Mouse (Mus musculus): ENCODE measurements around the gene Ncs1.

Ncs1 gene

DNA sequence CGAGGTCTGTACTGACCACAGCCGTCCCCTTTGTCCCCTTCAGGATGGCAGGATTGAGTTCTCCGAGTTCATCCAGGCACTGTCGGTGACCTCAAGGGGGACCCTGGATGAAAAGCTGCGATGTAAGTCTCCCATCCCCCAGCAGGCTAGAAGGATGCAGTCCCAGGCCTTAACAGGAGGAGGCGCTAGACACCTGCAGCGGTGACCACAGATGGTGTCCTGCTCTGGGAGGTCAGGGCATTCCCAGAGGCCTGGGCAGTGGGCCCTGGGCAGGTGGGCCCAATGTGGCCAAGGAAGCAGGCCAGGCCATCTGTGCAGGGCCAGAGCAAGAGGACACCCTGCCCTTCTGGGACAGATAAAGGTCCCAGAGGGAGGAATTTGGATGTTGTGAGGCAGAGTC is 36.6 kb downstream of the Ncs1 start:
- no peak for DNase-seq

DNA sequence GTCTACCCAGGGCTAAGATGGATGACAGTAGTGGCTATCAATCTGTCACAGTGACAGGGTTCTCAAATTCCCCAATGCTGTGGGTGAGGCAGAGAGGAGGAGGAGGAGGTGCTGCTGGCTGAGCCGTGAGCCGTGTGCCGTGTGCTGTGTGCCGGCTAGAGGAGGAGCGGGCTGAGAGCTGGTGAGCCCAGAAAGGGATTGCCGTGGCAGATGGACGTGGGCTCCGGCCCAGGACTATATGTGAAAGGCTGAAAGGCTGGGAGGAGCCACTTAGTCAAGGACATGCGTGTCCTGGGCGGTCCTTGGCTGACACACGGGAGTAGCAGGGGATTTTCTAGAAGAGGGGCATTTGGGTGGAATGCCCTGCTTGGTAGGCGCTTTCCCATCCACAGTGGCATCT is 37.3 kb downstream of the Ncs1 start:
- DNase-seq, result no peak

DNA sequence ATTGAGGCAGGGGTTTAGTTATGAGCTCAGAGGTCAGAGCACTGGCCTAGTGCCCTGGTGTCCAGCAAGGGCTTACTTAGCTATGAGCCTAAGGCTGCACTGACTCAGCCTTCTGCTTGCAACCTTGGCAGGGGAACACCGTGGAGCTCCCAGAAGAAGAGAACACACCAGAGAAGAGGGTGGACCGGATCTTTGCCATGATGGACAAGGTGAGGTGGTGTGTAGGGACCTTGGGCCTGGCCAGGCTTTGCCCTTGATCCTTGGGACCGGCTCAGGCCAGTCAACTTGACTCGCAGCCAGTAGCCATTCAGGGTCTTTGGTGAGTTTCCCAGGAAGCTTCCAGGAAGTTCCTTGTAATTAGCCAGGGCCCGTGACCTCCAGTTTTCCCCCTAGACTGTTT is 38.9 kb downstream of the Ncs1 start:
- no peak for DNase-seq

DNA sequence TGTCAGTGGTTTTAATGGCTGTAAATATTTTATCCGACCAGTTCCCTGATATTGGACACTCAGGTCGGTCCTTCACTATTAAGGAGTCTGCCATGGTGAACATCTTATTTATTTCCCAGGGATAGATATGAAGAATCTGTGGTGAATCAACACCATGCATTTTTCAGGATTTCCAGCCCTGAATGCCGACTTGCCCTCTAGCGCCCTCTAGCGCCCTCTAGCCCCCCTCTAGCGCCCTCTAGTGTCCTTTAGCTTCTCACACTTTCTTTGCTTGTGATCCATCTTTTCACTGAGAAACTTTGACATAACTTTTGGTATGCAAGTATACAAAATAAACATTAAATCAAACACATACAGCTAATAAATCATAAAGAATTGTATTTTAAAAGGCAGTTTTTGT is 45.8 kb downstream of the Ncs1 start:
- peak; percentile 64 for DNase-seq

DNA sequence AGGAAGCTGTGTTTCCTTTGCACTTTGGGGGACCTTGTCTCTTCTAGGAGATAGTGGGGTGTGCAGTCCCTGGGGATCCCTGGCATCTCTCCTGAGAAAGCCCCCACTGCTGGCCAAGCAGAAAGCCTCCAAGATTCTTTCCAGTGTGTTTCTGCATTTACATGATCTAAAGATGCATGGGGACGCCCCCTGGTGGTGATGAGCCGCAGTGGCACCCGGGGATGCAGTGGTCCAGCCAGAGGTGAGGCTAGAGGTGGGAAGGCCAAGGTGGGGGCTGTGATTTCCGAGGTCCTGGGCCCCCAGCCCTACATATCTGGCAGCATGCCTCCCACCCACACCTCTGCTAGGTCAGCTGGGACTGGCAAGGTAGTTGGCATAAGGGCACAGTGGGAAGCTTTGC is 49.4 kb downstream of the Ncs1 start:
- DNase-seq, result peak; percentile 84

DNA sequence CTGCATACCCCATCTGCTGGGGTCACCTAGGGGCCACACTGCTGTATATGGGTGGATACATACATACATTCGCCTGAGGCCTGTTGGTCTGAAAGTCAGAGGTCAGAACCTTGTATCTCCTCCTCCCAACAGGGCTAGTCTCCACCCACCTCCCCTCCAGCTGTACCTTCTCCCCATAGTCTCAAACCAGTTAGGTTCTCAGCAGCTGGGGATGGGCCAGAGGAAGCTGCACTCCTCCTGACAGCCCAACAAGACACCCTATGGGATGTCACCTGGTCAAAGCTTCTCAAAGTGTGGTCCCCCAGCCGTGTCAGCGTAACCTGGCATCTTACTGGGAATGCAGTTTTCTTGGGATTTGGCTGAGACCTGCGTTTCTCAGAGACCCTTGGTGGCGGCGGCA is 50.8 kb downstream of the Ncs1 start:
- no peak for DNase-seq

DNA sequence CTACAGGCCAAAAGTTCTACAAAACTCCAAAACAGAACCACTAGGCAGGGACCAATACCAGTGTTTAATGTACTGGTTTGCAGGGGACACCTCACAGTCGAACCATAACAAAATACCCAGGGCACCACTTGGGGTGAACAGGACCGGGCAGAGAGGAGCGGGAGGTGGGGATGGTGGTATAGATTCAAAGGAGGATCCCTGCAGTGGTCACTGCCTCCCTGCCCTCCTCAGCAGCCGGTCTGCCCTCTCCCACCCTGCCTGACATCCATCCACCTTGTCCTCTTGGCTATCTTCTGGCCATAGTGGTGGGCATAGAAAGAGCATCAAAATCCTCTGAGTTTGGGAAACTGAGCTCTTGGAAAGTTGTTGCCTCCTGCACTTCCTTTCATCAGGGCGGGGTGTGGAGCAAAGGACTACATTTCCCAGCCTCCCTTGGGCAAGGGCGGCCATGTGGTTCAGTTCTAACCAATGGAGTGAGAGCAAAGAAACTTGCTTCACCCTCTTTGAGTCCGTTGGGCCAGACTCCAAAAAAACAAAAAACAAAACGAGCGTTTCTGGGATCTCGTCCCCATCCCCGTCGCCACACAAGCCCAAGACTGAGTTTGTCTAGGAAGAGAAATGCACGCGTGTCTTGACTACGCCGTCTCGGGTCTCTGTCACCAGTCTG is 52.1 kb downstream of the Ncs1 start:
- DNase-seq, result peak; percentile 65

DNA sequence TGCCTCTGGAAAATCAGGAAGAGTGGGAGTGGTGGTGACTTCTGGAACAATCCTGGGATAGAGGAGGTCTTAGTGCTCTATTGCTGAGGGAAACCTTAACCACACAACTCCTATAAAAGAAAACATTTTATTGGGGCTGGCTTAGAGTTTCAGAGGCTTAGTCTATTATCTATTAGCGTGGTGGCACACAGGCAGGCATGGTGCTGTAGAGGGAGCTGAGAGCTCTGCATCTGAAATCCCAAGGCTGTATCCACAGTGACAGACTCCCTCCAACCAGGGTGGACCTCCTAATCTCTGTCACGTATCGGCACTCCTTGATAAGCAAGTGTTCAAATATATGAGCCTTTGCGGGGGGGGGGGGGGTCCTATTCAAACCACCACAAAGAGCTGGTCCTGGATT is 53.2 kb downstream of the Ncs1 start:
- DNase-seq, result no peak

DNA sequence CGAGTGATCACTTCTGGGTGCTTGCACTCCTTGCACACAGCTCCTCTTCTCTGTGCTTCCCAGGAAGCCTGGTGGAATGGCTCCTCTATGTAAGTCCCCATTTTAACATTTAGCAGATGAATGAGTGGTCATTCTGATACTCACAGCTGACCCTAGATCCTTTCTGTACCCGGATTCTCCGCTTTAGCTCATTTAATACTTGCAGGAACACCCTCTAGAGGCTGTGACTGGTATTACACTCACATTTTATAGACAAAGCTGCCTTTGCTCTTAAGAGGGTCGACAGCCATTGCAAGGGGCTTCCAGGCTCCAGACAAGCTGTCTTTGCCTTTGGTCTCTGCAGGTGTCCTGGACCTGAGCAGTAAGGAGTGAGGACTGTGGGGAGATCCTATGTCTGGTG is 53.6 kb downstream of the Ncs1 start:
- DNase-seq, result peak; percentile 33

DNA sequence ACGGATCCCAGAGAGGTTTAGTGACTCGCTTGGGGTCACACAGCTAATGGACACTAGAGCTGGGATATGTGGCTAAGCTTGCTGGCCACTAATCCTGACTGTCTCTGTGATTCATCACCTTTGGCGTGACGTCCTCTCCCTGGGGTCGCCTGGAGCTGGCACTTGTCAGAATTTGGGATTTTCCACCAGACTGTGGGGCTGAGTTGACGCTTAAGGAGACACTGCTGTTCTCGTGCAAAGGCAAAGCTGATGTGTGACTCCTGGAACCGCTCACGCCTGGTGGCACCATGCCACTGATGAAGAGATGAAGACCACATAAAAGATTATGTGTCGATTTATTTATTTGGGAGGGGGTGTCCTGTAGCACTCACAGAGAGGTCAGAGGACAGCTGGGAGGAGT is 54.4 kb downstream of the Ncs1 start:
- no peak for DNase-seq

DNA sequence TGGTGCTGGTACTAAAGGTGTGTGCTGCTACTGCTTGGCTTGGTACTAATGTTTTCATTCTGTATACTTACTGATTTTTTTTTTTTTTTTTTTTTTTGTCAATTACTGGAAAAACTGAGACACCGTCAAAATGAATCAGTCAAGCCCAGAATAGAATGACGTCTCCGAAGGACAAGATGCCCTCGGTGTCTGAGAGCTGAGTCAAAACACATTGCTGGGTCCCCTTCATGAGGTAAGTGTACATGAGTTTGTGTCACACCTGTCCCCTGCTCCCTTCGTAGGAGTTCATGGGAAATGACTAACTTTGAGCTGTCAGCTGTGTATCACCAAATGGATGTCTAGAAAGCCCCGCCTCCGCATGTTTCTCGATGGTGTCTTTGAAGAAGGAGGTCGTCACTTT is 57.6 kb downstream of the Ncs1 start:
- DNase-seq, result no peak

DNA sequence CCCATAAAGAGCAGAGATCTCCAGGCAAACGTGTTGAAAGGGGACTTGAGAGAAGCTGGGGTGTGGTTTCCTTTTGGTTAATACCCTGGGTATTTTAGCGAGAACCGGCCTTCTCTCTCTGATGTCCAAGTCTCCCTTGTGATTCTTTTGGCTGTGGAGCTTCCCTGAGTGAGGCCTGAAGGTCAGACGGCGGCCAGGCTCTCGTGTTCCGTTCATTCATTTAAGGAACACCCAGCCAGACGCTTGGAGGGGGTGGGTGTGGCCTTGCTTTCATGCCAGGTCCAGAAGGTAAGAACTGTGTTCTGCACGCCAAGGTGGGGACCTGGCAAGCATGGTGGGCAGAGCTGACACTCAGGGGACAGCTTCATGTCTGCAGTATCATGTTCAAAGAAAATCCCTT is 58.6 kb downstream of the Ncs1 start:
- no peak for DNase-seq

DNA sequence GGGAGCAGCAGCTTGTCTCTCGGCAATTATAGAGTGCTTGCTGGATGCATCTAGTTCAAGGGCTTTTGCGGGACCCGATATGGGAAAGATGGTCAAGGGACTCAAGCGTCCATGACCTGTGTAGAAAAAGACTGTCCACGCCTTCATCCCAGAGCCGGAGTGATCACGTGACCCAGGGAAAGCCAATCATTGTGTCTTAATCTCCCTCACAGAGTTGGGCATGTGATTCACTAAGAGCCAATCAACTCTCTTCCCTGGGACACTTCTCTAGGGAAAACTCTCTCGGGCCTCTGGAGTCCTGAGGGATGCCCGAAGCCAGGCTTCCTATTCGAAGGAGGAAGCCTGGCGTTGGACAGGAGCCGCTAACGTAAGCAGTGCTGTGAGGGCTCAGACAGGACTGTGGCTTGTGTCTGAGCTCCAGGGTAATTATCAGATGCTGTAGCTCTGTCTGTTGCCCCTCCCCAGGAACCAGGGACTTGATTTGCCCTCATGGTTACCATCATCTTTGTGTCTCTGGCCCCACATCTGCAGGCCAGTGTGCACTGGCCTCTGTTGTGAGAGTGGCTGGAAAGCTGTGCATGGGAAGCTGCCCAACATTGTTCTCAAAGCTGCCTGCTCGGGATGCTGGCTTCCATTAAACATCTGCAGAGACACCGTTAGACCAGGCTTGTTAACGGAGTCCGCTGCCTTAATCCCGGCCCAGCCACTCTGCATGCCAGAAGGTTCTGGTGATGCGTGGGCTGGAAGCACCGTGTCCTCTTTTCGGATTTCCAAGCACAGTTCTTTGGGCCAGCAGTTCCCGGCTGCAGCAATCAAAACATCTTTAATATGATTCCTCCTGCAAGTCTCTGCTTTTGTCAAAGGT is 59.4 kb downstream of the Ncs1 start:
- no peak for DNase-seq

DNA sequence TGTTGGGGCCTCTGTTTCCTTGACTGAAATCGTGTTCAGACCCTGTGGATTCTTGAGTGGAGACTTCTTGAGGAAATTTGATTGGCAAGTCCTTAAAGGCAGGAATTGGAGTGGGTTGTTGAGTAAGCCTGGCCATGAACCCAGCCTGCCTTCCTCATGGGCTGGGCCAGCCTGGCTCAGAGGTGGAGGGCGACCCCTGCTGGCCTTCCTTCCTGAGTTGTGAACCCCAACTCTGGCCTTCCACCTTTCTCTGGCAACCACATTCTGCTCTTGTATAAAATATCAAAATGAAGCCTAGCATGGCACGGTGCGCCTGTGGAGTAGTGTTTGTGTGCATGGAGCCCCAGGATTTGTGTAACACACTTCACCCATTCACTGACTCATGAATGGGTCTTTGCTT is 60.1 kb downstream of the Ncs1 start:
- peak; percentile 66 for DNase-seq

DNA sequence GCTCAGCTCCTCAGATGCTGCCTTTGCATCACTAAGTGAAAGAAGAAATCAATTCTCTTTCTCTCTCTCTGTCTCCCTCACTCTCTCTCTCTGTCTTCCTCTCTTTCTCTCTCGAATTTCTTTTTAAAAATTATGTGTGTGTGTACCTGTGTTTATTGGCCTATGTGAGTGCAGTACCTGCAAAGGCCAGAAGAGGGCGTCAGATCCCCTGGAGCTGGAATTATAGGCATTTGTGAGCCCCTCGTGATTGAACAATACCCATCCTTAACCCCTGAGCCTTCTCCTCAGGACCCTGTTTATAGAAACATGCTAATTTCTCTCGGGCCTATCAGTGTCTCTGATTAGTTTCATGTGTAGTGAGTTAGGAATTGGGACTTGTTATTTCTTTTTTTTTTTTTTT is 62.6 kb downstream of the Ncs1 start:
- DNase-seq, result no peak

DNA sequence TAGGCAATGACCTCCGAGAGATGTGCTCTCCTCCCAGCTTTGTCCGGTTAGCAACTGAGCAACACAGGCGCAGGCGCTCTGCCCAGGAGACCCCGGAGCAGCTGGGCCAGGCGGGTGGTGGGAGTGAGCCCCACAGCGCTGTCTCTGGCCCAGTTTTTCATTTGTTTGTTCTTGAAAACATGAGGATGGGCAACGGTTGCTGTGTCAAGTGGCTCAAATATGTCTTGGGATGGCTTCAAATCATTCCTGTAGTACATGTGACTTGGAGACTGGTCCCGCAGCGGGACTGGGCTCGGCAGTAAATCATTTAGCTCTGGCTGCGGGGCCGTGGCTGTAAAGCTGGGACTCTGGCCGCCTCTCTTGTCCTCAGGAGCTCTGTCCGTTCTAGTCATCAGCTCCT is 63.9 kb downstream of the Ncs1 start:
- no peak for DNase-seq

DNA sequence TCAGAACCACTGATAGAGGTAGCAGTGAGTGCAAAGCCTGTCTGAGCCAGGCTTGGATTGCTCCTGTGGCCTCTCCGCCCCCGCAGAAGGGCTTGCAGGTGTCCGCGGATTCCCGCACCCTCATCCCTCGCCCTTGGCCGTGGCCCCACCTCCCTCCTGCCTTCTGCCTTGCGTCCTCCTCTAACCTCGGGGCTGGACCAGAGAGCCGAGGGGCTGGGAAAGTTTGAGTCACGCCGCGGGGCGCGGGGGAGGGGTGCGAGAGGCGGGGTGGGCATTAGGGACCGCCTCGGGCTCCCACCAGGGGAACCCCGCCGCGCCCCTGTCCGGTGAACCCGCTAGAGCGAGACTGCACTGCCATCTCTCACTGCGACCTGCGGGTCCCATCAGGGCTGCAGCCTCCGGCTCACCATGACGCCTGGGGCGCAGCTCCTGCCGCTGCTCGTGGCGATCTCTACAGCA is 68.4 kb downstream of the Ncs1 start, which contains the start of gene Hmcn2:
Gene Hmcn2, plus strand, starts transcription at position 409 of the 459 bp plus-strand sequence.
- DNase-seq, result no peak

DNA sequence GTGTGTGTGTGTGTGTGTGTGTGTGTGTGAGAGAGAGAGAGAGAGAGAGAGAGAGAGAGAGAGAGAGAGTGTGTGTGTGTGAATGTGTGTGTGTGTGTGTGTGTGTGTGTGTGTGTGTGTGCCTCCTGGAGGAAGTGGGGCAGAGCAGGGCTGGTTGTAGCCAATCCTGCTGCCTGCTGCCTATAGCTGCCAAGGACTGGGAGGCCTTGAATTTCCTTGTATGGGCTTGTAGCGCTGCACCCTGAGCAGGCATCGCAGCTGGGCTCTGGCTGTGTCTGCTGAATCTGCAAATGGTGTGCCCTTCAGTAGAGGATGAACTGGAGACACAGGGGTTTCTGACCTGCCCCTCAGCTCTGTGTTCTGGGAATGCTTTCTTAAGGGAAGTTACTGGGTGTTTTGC is 72.5 kb downstream of the Ncs1 start:
- no peak for DNase-seq

DNA sequence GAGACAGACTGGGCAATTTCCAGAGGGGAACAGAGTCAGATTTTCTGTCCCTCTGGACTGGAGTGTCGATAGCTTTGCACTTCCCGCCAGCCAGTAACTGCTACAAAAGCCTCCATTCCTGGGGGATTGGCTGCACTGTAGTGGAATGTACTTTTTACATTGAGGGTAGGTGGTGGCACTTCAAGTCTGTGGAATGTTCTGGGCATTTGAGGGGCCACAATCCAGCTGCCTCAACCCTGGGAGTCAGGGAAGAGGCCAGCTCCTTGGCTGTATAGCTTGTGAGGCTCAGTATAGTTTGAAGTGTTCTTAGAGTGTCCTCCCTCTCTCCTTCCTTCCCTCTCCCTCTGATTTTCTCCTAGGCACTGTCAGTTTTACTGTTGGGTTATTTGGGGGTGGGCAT is 73.6 kb downstream of the Ncs1 start:
- DNase-seq, result no peak

DNA sequence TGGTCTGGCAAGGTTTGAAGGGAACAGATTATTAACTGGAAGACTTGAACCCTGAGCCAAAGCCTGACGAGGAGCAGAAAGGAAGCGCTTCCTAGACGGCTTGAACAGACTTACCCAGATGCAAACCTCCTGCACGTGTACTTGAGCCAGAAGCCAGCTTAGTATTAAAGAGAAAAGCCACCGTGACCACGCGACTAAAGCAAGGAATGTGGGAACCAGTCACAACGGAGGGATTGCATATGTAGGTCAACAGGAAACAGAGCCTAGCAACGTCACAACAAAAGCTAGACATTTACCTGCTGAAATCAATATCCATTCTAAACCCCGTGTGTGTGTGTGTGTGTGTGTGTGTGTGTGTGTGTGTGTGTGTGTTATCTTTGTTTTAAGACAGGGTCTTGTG is 81.6 kb downstream of the Ncs1 start:
- DNase-seq, result no peak

DNA sequence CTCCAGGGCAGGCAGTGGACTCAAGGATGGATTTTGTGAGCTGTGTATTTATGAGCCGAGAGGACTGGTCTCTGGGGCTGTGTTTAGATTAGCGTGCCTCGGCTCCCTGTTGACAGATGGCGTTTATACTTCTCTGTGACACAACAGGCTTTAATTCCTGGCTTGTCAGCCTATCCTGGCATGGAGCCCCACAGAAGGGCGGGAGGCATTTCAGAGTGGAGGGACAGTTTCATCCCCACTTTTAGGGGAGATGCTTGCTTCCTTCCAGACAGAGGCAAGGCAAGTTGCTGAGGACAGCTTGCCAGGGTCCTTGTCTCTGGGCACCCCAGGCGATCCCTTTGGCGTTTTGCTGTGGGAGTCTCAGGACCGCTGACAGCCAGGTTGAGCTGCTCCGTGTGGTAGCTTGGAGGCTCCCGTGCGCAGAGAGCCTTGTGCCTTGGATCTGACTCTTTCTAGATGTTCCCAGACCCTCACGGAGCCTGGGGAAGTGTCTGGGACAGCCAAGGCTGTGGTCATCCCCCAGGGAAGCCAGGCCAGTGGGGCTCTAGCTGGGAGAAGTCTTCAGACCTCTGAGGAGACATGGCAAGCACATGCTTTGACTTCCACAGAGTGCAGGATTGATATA is 92.2 kb downstream of the Ncs1 start:
- DNase-seq, result no peak

DNA sequence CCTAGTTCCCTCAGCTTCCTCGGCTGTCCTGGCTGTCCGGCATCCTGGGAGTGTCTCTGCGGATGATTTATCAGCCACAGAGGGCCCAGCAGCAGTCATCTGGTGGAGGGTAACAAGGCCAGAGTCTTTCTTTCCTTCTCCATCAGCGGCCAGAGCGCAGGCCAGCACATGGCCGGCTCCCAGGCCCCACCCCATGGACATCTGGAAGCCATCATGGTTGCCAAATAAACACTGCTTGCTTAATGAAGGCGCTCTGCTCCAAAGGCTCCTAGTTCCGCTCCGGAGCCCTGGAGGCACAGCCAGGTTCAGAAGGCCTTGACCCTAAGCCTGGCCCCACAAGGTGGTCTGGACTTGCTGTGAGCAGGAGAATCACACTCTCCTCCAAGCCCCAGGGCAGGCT is 94.2 kb downstream of the Ncs1 start:
- no peak for DNase-seq

DNA sequence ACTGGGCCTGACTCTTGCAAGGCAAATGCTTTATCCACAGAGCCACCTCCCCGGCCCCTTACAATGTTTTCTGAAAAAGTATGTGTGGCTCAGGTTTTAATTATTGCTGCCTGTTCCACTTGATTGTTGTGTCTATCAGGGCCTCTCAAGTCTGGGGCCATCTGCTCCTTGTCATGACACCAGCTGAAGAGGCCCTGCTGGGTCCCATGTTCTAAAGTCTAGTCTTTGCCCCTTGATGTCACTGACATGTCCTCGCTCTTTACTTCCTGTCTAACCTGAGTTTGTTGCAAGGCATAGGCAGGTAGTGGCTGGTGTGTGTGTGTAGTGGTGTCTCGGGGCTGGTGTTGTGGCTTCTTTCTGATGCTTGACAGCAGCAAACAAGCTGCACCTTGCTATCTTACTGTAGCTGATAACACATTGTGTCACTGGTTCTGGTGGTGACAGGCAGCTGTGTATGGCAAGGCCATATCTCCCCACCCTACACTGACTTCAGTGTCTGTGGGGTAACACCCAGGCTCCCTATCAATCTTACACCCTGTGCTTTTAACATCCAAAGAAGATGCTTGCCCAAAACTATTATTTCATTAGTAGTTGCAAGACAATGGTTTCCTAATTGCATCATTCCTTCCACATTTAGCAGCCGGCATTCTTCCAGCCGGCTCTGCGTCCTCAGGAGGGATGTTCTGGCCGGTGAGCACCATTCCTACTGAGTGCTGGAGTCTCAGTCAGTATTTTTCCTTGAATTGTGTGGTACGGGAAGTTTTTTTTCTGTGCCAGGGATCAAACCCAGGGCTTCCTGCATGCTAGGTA is 96.3 kb downstream of the Ncs1 start:
- DNase-seq, result no peak
